Mouse (Mus musculus): ENCODE measurements around the gene Camta1. TPM values are rescaled to one million over a fixed set of nuclear protein-coding genes. Genes with fewer than 3 reads are reported as not detected.

Gene Camta1
- total RNA-seq, 1 experiment from 2014 or later = 37.3 TPM

GRCm38 (mm10) chr4:151315726-151316125, 546.0 kb downstream of the Camta1 start:
- no peak for DNase-seq

- DNase-seq = no peak
These were observed 550.9 kb downstream of the Camta1 start for GRCm38 (mm10) chr4:151310773-151311172.

DNA sequence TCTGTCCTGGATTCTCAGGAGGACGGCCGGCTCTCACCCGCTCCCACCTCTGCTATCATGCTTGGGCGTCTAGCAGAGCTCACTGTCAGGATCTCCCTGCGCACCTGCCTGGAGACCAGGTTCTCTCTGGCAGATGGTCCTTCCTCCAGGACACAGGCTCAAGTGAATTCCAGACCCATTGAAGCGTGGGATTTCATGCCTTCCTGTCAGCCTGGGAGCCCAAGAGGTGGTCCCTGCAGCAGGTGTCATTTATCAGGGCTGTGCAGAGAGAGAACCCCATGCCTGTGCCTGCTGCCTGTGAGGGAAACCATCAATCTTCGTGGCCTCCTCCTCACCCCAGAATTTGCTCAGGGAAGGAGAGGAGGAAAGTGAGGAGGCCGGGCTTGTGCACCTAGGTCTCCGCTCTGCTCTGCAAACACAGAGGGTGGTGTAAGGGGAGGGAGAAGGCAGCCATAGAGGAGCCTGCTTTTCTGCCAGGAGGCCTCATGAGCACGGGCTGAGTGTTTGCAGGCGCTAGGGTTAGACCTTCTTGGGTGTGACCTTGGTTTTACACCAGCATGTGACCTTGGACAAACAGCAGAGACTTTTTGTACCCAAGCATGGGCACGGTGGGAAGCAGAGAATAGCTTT, 551.5 kb downstream of the Camta1 start:
- no peak for DNase-seq

DNA sequence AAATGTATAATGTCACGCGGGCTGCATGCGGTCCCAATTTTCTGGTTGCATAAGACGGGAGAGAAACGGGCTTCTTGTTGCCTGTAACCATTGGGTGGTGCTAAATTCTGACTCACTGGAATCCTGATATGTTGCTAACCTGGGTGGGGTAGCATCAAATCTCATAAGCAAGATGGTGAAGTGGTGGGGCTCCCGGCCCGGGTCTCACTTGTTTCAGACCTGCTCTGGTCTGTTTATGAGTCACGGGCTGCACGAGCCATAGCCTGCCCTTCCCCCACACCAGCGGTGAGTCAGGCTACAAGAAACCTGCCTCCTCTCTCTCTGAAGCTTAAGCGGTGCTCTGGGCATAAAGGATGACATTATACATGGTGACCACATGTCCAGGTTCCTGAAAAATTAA, 554.8 kb downstream of the Camta1 start:
- DNase-seq = no peak

DNA sequence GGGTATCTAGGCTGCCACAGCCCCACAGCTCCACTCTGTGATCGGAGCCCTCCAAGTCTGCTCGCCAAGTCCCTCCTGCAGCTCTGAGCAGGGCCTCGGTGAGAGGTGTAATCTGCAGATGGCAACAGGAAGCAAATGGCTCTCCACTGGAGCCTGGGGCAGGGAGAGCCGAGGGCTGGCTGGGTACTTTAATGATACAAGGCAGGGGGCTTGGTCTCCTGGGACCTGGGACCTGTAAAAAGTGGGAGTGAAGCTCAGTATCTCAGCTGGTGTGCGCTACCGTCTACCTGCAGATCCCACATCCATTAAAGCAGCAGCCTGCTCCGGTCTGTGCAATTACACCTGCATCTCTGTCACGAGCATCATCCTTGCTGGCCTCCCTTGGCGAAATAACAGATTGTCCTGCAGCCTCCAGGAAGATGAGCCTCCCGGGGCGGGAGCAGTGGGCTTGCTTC, 555.3 kb downstream of the Camta1 start:
- DNase-seq = no peak

- no peak for DNase-seq
These were observed 555.9 kb downstream of the Camta1 start for GRCm38 (mm10) chr4:151305761-151306160.

GRCm38 (mm10) chr4:151303931-151304330, 557.7 kb downstream of the Camta1 start:
- DNase-seq = no peak

DNA sequence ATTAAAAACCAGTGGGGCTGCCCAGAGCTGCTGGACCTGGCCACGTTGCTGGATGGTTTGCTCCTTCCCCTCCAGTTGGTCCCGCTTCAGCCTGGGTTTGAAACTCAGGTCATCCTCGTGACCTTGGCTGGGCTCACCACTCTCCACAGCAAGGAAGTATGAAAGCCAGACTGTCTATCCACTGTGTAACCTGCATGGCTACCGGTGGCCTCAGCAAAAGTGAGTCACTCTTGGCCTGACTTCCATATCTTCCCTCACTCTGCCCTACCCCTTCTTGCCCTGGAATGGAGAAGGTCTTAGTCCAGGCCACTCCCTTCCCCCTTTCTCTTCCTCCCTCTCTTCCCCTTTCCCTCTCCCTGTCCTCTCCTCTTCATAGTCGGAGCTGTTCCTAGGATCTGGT, 558.2 kb downstream of the Camta1 start:
- no peak for DNase-seq

GRCm38 (mm10) chr4:151302195-151303126, 559.2 kb downstream of the Camta1 start:
- DNase-seq = peak; percentile 16

GRCm38 (mm10) chr4:151301337-151301736, 560.3 kb downstream of the Camta1 start:
- no peak for DNase-seq

- DNase-seq = no peak
These were observed 561.0 kb downstream of the Camta1 start for GRCm38 (mm10) chr4:151300706-151301105.

DNA sequence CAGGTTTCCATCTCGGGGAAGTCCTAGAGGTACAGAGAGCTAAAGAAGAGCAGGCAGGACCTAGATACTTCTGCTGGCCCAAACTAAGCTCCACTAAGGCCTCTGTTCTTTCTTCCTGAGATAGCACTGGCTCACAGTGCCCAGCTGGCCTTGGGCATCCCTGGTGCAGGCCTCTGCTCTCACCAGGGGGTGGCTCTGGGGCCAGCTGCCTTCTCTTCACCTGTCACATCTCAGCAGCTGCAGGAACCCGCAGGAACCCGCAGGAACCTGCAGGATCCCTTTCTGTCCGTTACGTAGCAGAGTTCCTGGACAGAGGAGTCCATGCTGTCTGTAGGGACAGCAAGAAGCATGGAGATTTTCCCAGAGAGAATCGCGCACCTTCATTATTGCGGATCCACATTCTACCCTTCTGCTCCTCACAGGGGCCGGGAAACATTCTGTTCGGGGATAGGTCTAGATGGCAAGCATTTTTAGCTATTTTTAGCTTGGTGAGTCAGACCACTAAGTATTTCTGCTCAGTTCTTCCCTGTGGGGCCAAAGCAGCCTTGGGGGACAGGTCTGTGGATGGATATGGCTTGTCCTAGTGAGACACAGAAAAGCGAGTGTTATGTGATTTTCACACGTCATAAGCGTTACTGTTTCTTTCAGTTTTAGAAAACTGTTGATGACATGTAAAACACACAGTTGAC, 566.0 kb downstream of the Camta1 start:
- DNase-seq = no peak

DNA sequence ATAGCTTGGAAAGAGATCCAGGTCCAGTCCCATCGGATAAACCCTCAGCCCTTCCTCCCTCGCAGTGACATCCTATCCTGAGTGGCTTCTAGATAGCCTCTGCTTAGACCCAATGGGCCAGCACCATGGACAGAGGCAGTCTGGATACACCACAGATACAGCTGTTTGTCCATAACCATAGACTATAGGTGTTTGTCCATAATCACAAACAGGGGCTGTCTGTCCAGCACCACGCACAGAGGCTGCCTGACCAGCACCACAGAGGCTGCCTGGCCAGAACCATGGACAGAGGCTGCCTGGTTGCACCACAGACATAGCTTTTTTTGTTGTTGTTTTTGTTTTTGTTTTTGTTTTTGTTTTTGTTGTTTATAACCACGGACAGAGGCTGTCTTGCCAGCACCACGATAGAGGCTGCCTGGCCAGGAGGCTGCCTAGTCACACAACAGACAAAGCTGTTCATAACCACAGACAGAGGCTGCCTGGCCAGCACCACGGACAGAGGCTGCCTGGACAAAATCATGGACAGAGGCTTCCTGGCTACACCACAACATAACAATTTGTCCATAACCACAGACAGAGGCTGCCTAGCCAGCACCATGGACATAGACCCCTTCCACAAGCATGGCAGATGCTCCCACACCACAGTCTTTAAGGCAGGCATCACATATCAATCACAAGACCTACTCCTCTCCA, 572.6 kb downstream of the Camta1 start:
- DNase-seq = peak; percentile 59

DNA sequence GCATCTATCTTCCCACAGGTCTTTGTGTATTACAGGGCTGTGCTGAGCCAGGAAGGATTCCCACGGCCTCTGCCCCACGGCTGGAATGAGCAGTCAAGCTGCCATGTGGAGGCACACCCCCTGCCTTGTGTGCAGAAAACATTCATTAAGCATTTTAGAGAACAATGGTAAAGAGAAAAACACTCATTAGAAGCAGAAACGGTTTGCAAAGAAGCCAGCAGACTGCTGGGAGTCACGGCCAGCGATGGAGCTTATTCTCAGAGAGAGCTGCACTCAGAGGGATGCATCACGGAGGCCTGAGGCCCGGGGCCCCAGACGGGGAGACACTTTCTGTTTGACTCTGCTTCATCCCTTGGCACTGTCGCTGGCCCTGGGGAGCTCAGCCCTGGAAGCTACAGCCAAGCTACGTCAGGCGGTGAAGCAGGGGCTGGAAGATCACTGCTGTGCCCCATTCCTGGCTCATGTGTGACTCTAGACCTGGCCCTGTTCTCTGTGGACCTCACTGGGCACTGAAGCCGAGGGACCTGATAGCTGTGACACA, 575.7 kb downstream of the Camta1 start:
- DNase-seq = no peak

- no peak for DNase-seq
These were observed 576.2 kb downstream of the Camta1 start for GRCm38 (mm10) chr4:151285432-151285831.

DNA sequence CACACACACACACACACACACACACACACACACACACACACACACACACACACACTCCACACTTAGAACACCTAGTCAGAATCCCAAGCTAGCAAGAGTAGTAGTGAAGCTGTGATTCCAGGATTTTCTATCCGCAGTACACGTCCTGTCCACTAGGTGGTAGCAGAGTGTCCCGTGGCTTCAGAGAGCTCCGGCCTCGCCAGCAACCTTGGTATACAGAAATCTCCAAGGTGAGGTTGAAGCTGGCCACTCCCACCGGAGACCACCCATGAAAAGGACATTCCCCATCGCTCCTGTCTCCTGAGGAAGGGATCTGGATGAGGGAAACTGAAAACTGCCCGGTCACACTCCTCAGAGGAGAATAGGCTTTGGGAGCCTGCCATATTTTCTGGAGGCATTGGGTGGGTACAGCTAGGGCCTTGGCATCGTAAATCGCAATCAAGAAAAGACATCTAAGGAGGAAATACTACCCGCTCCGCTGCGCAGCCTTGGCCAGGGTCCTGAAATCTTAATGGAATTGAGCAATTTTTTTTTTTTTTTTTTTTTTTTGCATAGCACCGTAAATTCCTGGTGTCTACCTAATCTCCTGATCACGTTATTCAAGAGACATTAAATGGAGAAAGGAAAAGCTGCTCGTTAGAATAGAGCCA, 578.5 kb downstream of the Camta1 start:
- peak; percentile 55 for DNase-seq

- DNase-seq = no peak
These were observed 579.6 kb downstream of the Camta1 start for GRCm38 (mm10) chr4:151282103-151282502.

DNA sequence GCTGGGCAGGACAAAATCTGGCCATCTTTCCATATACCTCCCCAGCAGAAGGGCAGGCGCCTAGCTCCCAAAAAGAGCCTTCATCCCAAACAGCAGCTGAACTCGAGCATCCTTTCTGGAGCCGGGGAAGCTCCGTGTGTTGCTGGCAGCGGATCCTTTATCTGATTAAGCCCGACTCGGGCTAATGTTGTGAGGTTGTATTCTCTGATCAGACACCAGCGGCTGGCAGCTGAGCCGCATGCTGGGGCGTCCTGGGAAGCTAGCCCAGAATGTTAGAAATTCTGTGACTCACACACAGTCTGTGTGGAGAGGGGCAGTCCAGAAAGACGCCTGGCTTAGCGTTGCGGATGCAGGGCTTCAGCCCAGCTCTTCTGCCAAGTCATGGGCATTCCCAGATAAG, 586.4 kb downstream of the Camta1 start:
- peak; percentile 54 for DNase-seq

- DNase-seq = no peak
These were observed 597.8 kb downstream of the Camta1 start for GRCm38 (mm10) chr4:151263786-151264414.

DNA sequence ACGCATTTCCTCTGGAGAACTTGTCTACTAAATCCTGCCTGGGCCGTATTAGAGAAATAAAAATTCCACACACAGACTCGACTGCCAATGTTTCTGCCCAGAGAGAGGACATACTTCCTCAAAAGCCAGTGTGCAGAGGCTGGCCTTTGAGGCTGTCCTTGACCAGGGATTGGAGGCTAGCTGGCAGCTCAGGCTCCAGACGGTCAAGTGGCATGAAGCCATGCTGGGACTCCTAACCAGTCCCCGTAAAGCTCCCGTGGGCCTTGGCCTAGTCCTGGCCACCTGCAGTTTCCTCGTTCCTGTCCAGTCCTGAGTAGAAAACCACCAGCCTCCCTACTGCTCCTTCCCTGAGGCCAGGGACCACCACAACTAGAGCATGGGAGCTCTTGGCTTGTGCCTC, 598.6 kb downstream of the Camta1 start:
- peak; percentile 28 for DNase-seq

- DNase-seq = no peak
These were observed 605.1 kb downstream of the Camta1 start for GRCm38 (mm10) chr4:151256622-151257021.
